Mouse (Mus musculus): Measurements from ENCODE around the gene Gnl1.
"Not testable (repeated sequence)": the region's sequence is repeated elsewhere in the genome, so short reads cannot be mapped to it uniquely, and the experiment has no call there.

- not testable (repeated sequence) for TF ChIP-seq CTCF (IDR thresholded peaks at IDR 0.05; ENCODE audit: insufficient read depth, low read length); POLR2A (IDR thresholded peaks at IDR 0.05; ENCODE audit: borderline replicate concordance, extremely low read depth, low read depth, low read length)
These were observed 24.8 kb downstream of the Gnl1 start for GRCm38 (mm10) chr17:36004409-36004808.
